Mouse (Mus musculus) heart, postnatal 4 days (tissue): ENCODE measurements at regions not wholly inside any gene's neighbourhood (a gene's known extent, or its start where the extent isn't known, plus 50 kb on each side); places are given as distances from the start of the nearest gene placed in this dataset.
"Not testable (repeated sequence)": the region's sequence is repeated elsewhere in the genome, so short reads cannot be mapped to it uniquely, and the experiment has no call there.

Experiments used
- DNase-seq: peaks from one replicate; pipeline ENCODE4 v3.0.0; 2021

DNA sequence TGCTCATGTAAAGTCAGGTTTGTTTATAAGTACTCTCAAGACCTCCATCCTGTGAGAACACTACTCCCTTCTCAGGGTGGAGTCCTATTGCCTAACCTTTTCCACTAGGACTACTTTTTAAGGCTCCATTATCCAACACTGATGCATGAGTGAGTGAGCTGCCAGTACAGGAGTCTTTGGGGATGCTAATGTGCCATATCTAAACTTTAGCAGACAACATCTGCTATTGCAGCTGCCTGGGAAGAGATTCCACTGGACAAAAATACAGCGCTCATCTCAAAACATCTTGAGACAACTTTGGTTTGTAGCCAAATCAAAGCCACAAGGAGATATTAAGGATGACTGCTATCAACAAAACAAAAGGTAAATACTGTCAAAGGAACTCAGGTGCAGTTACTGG is 52.3 kb upstream of the Gm10985 start:
- DNase-seq: no peak

DNA sequence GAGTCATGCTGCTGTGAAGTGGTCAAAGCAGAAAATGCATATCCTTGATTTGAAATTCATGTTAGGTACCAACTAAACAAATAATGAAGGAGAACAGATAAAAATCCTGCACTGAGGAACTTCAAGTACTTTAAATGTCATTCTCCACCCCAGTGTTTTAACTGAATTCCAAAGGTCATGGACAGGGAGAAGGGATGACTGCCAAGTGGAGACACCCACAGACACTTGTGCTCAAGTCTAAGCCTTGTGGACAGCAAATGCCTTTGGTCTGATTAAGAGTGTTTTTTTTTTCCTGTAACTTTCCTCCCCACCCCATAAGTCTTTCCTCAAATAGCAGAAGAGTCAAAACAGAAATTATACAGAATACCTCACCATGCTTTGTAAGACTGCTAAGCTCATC is 55.2 kb upstream of the Gm10985 start:
- DNase-seq: no peak

DNA sequence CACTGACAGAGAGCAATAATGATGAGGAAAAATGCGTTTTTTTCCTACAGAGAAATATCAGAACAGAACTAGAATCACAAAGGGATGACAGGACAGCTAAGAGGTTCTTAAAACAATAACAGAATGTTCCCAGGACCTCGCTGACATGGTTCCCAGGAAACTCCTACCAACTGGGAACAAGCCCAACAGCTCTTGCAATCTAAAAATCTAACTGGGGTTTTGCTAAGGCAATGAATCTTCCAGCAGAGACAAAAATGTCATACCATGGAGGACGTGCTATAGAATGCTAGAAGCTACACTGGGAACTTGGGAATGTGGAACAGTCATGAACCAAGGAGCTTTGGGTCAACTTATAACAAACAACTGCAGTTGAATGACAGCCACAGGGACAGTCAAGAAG is 59.7 kb upstream of the Gm10985 start:
- DNase-seq: no peak

DNA sequence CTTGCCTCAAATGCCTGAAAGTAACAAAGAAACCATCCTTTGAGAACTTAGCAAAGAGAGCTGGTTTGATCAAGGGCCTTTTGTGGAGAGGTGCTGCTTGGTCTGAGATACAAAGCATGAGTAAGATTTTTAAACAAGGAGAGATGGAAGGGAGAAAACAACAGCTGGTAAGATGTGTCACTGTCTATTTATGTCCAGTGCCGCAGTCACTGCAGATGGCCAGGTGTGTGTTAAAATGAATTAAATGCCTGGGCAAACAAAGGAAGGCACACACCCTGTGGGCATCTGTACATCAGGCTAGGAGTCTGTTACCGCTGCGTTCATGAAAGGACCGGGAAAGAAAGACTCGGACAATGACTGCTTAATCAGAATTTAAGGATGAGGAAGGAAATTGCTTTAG is 68.2 kb upstream of the Gm10985 start:
- no peak for DNase-seq

DNA sequence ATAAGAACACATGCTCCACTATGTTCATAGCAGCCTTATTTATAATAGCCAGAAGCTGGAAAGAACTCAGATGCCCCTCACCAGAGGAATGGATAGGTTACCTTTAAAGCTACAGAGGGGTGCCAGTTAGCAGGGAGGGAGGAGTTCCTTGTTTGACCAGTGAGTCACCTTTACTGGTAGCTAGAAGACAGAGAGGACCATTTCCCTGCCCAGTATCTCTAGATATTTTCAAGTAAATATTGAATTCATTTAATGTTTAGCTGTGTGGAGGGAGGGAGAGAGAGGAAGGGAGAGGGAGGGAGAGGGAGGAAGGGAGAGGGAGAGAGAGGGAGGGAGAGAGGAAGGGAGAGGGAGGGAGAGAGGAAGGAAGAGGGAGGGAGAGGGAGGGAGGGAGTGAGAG is 77.3 kb upstream of the Gm10985 start:
- DNase-seq: no peak

DNA sequence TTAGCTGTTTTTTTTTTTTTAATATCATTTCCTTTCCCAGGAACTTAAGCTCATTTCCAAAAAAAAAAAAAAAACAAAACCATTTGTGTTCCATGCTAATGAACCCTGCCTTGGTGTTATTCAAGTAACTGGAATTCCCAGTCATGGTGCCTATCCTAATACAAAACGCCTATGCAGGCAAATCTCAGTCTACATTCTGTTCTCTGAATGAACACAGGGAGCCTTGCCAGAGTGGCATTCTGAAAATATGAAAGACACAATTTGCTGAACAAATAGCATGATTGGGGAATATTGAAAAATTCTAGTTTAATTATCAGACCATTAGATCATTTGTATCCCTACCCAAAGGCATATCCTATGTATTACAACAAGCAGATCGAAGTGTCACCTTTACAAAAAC is 80.9 kb upstream of the Gm10985 start:
- no peak for DNase-seq

DNA sequence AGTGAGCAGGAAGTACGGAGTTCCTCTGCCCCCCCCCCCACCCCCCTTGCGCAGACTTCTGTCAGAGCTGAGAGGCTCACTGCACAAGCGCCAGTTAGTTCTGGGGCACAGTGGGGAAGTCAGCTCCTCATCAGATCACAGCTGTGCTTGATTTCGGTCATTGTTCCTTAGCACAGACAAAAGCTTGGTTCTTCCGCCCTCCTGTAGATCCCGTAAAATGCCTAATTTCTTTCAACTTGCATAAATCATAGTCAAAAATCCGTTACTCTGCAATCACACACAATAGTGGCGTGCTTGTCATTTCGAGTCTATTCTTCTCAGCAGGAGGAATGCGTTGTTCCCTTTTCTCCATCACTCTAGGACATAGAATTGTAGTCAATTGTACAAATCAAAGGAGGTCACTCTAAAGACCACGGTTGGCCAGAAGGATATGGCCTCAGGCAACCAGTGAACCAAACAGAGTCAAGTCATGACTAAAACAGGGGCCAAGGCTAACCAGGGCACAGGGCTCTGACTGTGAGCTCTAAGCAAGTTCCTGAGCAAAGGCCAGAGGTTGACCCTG is 83.3 kb upstream of the Gm10985 start:
- no peak for DNase-seq

DNA sequence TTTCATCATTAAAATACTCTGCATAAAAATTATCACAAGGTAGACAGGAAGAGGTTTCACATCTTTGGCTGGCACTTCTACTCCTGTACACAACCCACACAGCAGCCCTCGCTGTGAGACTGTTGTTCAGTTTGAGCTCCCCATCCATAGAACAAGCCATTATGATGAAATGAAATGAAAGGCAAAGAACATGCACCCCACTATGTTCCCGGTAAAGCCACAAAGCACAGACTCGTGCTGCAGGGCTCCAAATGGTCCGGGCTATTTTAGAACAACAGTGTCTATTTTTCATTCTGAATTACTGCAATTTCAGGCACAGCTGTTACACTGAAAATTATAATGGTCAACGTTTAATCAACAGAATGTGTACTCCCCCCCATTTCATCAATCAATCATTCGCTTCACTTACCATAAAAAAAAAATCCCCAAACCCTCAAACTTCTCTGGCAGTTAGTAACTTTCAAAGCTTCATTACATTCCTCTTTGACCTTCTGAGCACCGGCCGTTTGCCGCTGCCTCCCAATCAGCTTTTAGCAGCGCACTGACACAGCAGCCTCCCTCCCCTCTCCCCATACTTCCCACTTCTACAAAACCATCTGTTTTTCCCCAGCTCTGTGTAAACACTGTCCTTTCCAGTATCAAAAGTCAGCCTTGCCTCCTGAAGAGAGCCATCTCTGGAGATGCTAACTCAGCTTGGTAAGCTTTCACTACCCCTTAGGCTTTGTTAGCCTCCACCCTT is 88.6 kb upstream of the Gm10985 start:
- no peak for DNase-seq

DNA sequence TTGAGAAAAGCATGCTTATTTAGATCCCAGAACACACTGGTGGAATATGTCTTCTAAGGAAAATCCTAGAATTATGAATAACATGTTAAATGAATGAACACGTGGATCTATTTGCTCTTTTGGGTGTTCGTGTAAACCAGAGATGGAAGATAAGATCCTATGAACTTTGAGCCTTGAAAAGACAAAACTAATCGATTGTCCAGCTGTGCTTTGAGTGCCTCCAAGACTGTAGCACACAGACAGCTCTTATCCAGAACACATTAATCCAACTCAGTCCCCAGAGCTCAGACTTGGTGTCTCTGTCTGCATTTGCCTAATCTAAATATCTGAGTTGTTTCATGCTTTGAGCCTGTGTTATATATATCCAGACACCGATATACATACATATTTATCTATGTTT is 80.0 kb upstream of the Frem2 start:
- no peak for DNase-seq

DNA sequence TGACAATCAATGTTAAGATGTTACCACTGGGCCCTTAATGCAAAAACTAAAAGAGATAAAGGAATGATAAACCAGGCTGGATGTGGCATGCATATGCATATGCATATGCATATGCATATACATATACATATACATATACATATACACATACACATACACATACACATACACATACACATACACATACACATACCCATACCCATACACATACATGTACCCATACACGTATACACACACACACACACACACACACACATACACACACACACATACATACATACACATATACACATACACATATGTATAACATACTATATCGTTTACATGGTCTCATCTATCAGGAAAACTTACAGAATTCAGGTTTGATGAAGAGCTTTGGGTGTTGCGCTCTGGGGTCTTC is 78.5 kb upstream of the Frem2 start:
- not testable (repeated sequence) for DNase-seq

DNA sequence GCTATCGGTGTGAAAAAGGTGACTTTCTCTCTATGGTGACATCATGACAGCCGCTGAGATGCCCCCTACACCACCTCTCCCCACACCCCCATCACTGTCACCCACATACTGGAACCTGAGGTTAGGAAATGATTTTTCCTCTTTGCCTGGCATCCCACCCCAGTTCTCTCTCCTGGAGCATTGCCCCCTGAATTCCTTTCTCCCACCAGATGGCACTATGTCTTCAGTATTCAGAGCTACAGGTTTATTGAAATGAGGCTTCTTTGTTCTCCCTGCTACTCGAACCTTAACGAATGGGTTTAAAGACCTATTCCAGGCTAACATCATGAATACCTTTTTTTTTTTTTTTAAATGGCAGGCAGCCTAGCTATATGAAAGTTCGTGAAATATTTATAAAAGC is 78.0 kb upstream of the Frem2 start:
- DNase-seq: peak; percentile 45

DNA sequence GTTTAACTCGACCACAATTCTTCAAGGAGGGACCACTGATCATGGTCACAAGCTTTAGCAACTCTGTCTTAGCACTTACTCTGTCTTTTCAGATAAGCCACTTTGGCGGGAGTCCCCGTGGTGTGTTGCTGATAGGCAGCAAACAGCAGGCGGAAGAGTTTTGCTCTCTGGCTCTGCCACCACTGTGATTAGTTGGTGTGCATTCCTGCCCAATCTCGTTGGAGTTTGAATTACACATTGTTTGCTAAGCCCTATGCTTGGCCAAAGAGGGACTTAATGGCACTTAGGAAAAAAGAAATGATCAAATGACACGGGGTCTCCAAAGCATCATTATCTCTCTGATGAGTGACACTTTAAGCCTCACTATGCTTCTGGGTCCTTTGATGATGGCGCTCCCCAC is 73.3 kb upstream of the Frem2 start:
- peak; percentile 40 for DNase-seq

DNA sequence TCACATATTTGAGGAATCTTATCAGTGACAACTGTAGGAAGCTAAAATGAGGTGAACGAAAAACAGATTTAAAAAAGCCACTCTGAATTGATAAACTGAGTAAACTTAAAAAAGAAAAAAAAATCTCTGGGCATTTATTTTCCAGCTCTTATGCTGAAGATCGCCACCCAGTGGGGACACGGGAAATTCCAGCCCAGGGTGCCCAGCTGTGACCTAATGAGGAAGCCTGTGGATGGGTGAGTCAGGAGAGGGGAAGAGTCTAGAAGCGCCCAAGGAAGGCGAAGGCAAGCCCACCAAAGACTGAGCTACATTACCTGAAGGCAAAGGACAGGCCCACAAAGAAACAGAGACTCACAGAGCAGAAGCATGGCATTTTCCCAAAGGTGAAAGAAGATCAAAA is 72.7 kb upstream of the Frem2 start:
- peak; percentile 71 for DNase-seq

DNA sequence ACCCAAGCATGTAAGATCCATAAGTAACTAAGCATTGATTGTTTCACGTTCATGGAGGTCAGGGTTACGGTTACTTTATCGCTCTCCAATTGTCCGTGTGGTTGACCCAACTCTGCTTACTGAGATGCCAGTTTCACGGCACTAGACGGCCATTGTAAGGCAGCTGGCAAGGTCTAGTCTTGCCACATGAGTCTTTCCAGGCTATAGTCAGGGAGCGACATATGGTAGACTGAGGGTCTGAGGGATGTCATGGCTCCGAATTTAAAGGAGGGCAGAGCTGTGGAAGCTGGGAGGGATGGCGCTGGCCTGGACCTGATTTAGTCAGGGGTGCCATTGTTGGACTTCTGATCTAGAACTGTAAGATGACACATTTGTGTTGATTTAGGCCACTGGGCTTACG is 72.0 kb upstream of the Frem2 start:
- DNase-seq: no peak

DNA sequence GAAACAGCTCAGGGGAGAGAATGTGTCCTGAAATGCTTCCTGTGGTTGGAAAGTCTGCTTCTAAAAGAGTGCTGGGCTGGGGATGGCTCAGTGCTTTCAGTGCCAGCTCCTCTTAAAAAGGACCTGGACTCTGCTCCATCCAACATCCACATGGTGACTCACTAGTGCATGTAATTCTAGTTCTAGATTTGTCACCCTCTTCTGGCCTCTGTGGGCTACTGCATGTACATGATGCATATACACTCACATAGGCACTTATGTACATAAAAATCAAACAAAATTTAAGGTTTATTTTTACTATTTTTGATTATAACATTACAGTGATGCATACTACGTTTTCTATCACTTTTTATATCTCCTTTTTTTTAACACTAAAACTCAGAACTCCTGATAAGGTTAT is 70.6 kb upstream of the Frem2 start:
- no peak for DNase-seq

DNA sequence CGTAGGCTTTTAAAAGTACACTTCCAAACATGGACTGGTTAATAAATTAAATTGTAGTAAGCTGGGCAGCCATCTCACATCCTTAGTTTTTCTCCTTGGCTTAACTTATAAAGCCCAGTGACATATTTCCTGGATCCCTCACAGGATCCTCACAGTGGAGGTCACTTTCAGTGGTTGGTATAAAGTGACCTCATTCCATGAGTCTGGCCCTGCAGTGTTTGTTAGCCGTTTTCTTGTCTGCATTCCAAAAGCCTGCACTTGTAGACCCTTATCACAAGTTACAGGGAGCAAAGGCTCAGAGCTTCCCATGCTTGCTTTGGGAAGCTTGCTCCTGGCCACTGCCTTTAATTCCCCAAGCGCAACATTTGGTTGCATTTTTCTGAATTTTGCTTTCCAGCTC is 49.9 kb upstream of the Frem2 start:
- peak; percentile 29 for DNase-seq
